Mouse (Mus musculus) hematopoietic stem cell, adult 5-6 weeks (primary cell): ENCODE data around the gene Dppa3. TPM values are rescaled to one million over a fixed set of nuclear protein-coding genes. Genes with fewer than 3 reads are reported as not detected.

Source experiments
- ATAC-seq, 2 experiments: fragments of 125-278 bp in 1 of 2; replicated peaks in 1 of 2; 2 replicates each; pipeline ENCODE4 v1.8.0; 2016 to 2017; ENCODE audit warnings: inconsistent platforms in 2 of 2, mild to moderate bottlenecking in 2 of 2, moderate number of reproducible peaks in 2 of 2, low read depth in 1 of 2, moderate TSS enrichment in 1 of 2; ENCODE audit not compliant: low FRiP score in 2 of 2, poor library complexity in 2 of 2, severe bottlenecking in 2 of 2, insufficient read depth in 1 of 2, low TSS enrichment in 1 of 2
- total RNA-seq: library from RNA; stranded (forward); fragments of 172-1452, 232-1000 nt; gene quantifications from 2 replicates; pipeline ENCODE4 v1.2.3, GENCODE M21; 2017

The Dppa3 gene
- total RNA-seq: not detected in 2 replicates

DNA sequence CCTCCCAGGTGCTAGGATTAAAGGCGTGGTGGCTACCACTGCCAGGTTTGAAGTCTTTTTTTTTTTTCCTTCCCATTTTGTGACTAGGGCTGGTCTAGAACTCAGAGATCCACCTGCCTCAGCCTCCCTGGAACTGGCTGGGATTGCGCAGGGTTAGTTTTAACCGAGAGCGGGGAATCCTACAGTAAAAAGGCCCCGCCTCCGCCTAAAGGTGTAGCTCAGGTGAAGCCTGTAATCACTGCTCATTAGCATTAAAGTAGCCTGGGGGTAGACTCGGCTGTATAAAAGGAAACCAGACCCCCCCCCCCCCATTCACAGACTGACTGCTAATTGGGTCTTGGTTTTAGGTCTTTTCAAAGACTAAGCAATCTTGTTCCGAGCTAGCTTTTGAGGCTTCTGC is at the start of gene Dppa3:
Dppa3 (plus strand) TSS at position 301 of the 400 bp plus-strand sequence.
- no peak for ATAC-seq

DNA sequence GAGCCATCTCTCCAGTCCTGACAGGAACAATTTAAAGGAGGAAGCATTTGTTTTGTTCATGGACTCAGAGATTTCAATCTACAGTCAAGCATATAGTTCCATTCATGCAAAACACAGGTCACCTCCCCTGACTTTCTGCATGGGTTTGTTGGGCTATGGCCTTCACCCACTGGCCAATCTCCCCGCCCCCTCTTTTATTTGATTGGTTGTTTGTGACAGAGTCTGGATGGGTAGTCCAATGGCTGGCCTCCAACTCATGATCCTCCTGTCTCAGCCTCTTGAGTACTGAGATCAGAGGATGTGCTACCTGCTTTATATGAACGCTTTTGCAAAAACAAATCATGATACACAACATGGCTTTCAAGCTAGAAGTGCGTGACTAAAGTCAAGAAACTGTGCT is 49.2 kb upstream of the Dppa3 start:
- ATAC-seq: no peak

DNA sequence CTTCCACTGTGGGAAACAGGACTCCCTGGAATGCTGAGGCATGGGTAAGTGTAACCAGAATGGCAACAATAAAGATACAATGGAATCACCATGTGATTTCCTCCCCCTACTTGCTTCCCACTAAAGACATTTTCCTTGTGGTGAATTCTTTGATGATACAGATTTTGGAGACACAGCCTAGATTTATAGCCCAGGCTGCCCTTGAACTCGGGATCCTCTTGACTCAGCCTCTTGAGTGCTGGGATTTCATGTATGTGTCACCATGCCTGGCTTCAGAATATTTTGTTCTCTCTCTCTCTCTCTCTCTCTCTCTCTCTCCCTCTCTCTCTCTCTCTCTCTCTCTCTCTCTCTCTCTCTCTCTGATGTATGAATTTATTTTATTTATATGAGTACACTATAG is 47.1 kb upstream of the Dppa3 start:
- no peak for ATAC-seq

DNA sequence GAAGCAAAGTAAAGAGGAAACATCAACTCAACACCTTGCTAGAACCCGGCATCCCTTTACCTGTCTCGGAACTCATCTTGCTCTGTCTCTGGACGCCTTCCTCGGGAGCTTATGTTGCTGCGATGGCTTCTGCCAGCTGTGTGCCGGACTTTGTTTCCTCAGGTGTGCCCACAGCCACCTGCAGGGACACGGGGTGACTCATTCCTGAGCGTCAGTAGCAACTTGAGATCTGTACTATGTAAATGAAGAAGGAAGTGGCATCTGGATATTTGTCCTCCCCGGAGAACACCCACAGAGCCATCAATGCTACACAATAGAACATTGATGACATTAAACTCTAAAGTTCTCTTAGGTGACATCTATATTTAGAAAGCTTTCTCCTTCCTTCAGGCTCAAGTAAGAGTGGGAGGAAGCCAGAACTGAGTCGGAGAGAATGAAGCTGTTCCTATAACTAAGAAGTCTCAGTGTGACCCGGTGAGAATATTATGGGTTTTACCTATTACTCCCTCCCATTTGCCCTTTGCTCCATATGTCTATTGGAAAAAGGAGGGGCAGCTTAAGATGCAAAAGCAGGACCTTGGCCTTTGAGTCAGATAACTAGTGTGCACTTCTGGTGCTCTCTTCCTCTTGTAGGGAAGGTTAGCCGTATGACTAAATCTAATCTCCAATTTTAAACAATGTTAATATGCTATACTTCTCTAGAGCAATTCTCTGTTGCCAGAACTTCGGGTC is 35.0 kb upstream of the Dppa3 start:
- no peak for ATAC-seq

DNA sequence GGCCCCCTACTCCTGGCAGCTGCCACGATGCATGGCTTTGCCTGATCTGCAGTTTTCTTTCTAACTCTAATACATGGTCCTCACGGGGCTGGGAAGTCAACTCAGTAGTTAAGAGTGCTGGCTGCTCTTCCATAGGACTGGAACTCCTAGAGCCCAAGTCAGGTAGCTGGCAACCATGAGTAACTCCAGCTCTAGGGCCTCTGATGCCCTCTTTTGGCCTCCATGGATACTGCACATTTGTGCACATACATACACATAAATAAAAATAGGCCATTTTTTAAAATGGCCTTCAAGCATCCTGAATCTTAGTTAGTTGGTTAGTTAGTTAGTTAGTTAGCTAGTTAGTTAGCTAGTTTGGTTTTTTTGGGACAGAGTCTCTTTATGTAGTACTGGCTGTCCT is 33.3 kb upstream of the Dppa3 start:
- ATAC-seq: no peak

DNA sequence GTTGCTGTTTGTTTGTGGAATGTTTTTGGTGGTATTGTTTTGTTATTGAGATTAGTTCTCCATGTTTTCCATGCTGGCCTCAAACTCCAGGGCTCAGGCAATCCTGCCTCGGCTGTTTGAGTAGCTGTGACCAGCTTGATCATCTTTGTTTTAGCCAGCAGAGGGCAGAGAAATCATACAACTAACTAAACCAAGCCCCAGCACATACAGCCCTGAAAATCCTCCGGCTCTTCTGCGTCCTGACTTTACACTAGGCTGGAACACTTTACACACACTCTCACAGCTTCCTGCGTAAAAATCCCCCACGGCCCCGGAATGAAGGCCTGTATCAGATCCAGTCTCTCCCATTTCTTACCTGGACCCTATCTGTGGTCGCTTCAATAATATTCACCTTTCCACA is 30.6 kb upstream of the Dppa3 start:
- peak; percentile 70 to 77 for ATAC-seq

DNA sequence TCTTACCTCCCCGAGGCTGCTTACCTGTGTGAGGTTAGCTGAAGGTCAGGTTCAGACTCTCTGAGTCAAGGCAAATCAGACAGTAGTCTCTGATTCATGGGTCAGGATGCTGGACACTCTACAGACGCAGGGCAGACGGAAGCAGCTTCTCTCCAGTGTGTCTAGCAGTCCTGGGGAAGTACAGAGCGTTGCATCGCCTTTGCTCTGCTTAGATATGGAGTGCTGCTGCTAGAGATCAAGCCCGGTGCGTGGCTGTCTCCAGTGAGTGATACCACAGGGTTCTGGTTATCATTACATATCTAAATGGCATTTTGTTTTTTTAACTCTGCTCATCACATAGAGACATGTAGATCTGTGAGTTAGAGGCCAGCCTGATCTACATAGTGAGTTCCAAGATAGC is 29.6 kb upstream of the Dppa3 start:
- no peak for ATAC-seq

DNA sequence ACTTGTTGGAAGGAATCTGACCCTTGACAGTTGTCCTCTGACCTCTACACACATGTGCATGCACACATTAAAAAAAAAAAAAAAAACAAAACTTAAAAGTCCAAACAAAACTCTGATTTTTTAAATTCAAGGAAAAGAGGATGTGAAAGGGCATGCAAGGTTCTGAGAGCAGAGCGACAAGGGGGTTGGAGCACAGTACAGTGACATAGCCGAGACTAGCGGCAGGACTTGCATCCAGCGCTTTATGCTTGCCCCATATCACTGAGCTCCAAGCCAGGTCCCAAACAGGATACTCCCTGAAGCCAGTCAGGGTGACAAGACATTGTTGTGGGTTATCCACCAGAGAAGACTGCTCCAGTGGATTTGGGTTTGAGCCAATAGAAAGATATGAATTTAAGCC is 28.2 kb upstream of the Dppa3 start:
- ATAC-seq: no peak

DNA sequence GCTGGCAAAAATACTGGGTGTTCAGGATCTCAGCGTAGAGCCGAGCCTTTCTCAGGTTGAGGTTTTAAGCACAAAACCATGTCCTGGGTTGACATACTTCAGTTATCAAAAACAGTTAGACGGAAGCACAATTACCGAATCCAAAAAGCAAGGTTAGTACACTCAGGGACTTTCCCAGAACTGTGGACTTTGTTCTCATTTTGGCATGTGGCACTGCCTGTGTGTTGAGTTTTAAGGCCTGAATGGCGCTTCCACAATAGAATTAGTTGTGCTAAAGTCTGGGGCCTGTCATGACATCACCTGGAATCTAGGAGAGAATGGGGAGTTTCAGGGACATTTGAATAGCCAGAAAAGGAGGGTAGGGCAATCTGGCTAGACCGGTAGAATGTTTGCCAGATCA is 27.8 kb upstream of the Dppa3 start:
- ATAC-seq: no peak

DNA sequence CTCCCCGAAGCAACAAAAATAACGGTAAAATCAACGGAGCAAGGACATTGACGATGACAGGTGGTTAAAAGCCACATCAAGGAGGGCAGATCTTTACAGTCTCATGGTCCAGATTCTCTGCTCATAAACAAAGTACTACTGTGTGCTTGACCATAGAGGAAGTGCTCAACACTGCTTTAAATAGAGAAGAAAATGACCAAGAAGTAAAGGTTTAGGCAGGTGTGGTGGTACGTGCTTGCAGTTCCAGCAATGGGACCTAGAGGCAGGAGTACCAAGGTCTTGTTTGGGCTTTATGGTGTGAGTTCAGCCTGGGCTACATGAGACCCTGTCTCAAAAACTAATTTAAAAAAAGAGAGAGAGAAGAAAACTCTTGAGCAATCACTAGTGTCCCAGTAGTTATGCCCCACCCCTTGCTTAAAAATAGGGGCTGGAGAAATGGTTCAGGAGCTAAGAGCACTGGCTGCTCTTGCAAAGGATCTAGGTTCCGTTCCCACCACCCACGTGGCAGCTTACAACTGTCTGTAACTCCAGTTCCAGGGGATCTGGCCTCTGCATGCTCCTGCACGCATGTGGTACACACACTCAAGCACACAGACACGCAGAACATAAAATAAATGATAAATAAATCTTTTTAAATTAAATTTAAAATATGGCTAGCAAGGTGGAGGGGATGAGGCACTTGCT is 27.0 kb upstream of the Dppa3 start:
- no peak for ATAC-seq

DNA sequence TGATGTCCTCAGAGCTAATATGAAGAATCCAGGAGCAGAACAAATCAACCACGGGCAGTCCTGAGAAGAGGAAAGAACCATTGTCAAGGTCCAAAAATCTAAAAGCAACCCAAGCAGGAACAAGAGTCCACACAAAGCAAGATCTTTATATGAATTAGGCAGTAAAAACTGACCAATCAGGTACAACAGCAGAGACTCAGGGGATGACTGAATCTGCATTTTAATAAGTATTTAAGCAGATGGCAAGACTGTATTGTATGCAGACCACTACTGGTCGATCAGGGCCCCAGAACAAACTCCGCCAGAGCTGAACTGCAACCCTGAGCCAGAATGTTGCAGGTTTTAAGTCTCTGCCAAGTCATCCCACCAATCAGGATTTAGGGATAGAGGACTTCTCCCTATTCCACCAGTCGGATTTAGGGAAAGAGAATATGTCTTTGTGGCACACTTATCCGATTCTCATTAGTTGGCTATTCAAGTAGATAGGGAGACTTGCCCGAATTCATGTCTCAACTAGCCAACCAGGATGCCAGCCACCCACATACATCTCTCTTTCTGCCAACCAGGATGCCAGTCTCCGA is 26.1 kb upstream of the Dppa3 start:
- ATAC-seq: no peak

DNA sequence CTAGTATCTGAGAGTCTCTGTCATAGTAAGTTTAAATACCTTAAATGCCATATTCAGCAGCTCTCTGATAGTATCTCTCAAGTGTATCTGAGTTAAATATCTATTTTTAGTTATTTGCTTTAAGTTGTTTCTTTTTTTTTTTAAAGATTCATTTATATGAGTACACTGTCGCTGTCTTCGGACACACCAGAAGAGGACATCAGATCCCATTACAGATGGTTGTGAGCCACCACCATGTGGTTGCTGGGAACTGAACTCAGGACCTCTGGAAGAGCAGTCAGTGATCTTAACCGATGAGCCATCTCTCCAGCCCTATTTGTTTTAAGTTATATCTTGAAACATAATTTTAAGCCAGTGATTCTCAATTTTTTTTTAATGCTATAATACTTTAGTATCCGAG is 25.2 kb upstream of the Dppa3 start:
- ATAC-seq: no peak

DNA sequence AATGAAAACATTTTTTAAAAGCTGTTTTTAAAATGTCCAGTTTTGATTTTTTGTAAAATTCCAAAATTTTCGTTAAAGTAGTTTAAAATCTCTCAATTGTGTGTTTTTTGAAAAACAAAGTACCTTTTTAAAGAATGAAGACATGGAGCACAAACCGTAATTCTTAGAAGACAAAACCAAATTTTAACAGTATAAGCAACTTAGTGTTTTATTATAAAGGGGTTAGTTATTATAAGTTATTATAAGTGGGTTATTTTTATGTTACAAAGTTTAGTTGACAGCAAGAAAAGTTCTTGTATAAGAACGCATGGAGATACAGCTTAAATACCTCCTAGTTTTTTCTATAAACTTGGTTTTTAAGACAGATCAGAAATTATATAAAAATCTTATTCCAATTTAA is 24.6 kb upstream of the Dppa3 start:
- no peak for ATAC-seq

DNA sequence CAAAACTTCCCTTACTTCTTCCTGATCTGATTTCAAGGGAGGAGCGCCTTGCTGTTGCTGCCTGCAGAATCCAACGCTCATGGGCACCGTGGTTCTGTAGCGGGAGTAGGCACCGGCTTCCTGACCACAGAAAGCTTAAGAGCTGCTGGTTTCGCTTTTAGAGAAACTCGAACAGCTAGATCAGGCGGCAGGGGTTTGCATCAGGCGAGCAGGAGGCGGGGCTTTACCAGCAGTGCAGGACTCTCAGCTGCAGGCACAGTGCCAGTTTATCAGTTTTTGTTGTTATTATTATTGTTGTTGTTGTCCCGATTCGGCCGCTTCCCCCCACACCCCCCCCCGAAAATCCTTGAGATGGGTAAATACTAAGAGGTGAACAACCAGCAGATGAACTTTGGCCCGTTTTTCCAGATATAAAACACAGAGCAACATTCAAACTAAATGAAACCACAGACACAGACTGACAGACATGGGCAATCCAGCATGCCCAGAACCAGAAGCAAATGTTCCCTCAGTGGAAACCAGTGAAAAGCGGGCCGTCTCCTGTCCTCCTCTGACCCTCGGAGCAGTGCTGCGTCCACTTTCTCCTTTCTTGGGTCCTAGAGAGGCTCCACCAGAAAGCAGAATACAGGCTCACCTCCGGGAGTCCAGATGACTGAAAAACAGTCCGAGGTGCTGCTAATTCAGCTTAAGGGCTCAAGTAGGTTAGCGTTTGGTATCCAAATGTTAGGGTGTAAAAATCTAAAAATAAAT is 23.8 kb upstream of the Dppa3 start, which contains the start of gene Apobec1:
Apobec1 (minus strand) TSS at position 203 of the 750 bp plus-strand sequence.
- ATAC-seq: peak; percentile 96 to 97

DNA sequence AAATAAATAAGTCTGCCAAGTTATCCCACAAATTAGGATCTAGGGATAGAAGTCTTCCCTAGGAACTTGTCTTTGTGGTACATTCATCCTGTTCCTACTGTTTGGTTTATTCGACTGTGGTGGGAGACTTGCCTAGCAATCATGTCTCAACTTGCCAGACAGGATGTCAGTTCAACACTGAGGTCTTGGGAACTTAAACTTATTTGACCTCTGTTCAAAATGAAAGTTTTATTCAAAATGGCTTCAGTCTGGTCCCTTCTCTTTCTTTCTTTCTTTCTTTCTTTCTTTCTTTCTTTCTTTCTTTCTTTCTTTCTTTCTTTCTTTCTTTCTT is 23.3 kb upstream of the Dppa3 start:
- ATAC-seq: no peak; a peak in 1 of 4 replicates

DNA sequence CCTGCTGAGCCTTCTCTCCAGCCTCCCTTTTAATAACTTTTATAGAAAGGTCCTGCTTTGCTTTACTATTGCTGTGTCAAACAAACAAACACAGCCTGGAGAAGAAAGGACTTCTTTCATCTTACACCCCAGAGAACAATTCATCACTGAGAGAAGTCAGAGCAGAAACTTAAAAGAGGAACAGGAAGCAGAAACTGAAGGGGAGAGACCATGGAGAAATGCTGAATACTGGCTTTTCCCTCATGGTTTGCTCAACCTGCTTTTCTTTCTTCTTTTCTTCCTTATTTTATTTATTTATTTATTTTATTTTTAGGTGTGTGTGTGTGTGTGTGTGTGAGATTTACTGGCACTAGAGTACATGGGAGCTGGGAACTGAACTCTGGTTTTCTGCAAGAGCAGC is 21.9 kb upstream of the Dppa3 start:
- peak; percentile 23 to 38; a peak in 3 of 4 replicates for ATAC-seq

DNA sequence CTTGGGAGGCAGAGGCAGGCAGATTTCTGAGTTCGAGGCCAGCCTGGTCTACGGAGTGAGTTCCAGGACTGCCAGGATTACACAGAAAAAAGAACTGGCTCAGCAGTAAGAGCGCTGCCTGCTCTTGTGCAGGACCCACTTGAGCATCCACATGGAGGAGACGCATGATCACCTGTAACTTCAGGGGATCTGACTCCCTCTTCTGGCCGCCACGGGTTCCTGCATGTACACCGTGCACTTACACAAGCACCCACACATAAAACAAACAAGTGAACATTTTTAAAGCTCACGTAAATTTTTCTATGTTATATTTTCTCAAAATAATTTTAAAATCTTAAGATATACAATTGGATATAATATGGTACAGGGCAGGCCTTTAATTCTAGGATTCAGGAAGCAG is 20.7 kb upstream of the Dppa3 start:
- ATAC-seq: no peak

DNA sequence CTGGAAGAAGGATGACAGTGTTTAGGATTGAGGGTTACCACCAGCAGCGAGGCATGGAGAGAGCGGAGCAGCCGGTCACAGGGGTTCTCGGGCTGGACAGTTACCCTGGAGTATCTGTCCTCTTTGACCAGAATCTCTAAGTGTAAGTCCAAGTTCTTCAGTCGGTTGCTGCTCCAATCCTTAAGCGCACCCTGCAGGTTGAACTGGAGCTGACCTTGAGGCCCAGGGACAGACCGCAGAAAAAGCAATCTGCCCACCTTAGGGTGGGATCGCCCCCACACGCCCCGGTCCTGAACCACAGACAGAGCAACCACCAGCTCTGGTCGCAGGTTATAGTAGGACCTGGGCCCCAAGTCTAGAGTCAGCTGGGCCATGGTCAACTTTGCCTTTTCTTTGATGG is 19.5 kb upstream of the Dppa3 start:
- ATAC-seq: no peak
